Mouse (Mus musculus): ENCODE results near the gene Med8. TPM values are rescaled to one million over a fixed set of nuclear protein-coding genes. Genes with fewer than 3 reads are reported as not detected.

Med8 gene
- polyA plus RNA-seq, 1 experiment from 2014 or later: 70.6 TPM

DNA sequence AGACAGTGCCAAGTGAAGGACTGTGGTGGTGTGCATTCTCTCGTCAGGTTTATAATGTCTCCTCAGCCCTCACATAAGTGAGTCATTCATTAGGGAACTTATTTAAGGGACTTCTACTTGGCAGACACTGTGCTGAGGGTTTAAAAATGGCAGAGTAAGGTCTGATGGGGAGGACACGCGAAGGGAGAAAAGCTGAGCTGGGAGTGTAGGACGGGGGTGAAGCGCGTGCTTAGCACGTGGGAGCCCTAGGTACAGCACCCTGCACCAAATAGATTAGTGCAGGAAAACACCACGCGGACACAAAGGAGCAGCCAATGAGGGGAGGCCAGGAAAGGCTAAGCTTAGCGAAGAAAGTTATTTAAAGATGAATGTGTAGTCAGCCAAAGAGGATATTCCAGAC is 36.0 kb downstream of the Med8 start:
- H3K4me3 ChIP-seq (ENCODE audit: low read length): no peak overlapping the region
- H3K27me3 ChIP-seq (ENCODE audit: control insufficient read depth, insufficient read depth, low read length): no peaks in the 10 kb centered on the region
- no peak overlapping the region for H3K27ac ChIP-seq (ENCODE audit: low read length)
- peaks cover 6% of the 10 kb centered on the region for H3K4me1 ChIP-seq (ENCODE audit: control insufficient read depth, insufficient read depth, low read length)
- no peaks in the 10 kb centered on the region for H3K36me3 ChIP-seq (ENCODE audit: control insufficient read depth, insufficient read depth)
- ATAC-seq (replicated peaks; ENCODE audit: extremely low read depth, insufficient read depth, low FRiP score): no peak
- H3K4me2 ChIP-seq (ENCODE audit: low read depth, low read length): no peak overlapping the region
- H3K9me3 ChIP-seq (replicated peaks; ENCODE audit: control insufficient read depth, low read length): no peaks in the 10 kb centered on the region
- 77% methylated on average over 10 of the region's 10 CpGs for WGBS
- H3K9ac ChIP-seq (ENCODE audit: low read length): no peak overlapping the region

GRCm38 (mm10) chr4:118445781-118446414 is 36.8 kb downstream of the Med8 start:
- Histone ChIP-seq H3K9me3 (replicated peaks; ENCODE audit: control insufficient read depth, low read length) (no peaks in the 10 kb centered on the region), H3K4me2 (ENCODE audit: low read depth, low read length) (peak overlapping the region; percentile 60), H3K27ac (ENCODE audit: low read length) (no peak overlapping the region), H3K36me3 (ENCODE audit: control insufficient read depth, insufficient read depth) (no peaks in the 10 kb centered on the region), H3K4me1 (ENCODE audit: control insufficient read depth, insufficient read depth, low read length) (peaks cover 6% of the 10 kb centered on the region), H3K27me3 (ENCODE audit: control insufficient read depth, insufficient read depth, low read length) (no peaks in the 10 kb centered on the region), H3K9ac (ENCODE audit: low read length) (peak overlapping the region; percentile 26), H3K4me3 (ENCODE audit: low read length) (peak overlapping the region; percentile 31)
- peak; percentile 73 for ATAC-seq (replicated peaks; ENCODE audit: extremely low read depth, insufficient read depth, low FRiP score)
- WGBS: 17% methylated on average over 18 of the region's 18 CpGs

GRCm38 (mm10) chr4:118446415-118447153 is 37.4 kb downstream of the Med8 start:
- 33% methylated on average over 24 of the region's 24 CpGs for WGBS
- peak overlapping the region; percentile 26 for H3K9ac ChIP-seq (ENCODE audit: low read length)

GRCm38 (mm10) chr4:118457345-118457975 is 48.3 kb downstream of the Med8 start, which contains the start of gene Mpl:
Gene Mpl, minus strand, starts transcription at chr4:118457513.
- no peak for ATAC-seq (replicated peaks; ENCODE audit: extremely low read depth, insufficient read depth, low FRiP score)
- Histone ChIP-seq H3K4me1 (ENCODE audit: control insufficient read depth, insufficient read depth, low read length) (no peaks in the 10 kb centered on the region), H3K27me3 (ENCODE audit: control insufficient read depth, insufficient read depth, low read length) (no peaks in the 10 kb centered on the region), H3K36me3 (ENCODE audit: control insufficient read depth, insufficient read depth) (no peaks in the 10 kb centered on the region), H3K4me3 (ENCODE audit: low read length) (no peak within 1 kb of the TSS), H3K9ac (ENCODE audit: low read length) (no peak within 1 kb of the TSS), H3K9me3 (replicated peaks; ENCODE audit: control insufficient read depth, low read length) (no peaks in the 10 kb centered on the region), H3K4me2 (ENCODE audit: low read depth, low read length) (no peak within 1 kb of the TSS), H3K27ac (ENCODE audit: low read length) (no peak within 1 kb of the TSS)
- WGBS: 64% methylated on average over 9 of the region's 9 CpGs

More at GRCm38 (mm10) chr4:118446415-118447153, 37.4 kb downstream of the Med8 start:
- no peak for ATAC-seq (replicated peaks; ENCODE audit: extremely low read depth, insufficient read depth, low FRiP score)
- peak overlapping the region; percentile 60 for H3K4me2 ChIP-seq (ENCODE audit: low read depth, low read length)
- H3K4me3 ChIP-seq (ENCODE audit: low read length): peak overlapping the region; percentile 31
- no peaks in the 10 kb centered on the region for H3K9me3 ChIP-seq (replicated peaks; ENCODE audit: control insufficient read depth, low read length)
- no peaks in the 10 kb centered on the region for H3K36me3 ChIP-seq (ENCODE audit: control insufficient read depth, insufficient read depth)
- H3K4me1 ChIP-seq (ENCODE audit: control insufficient read depth, insufficient read depth, low read length): peaks cover 6% of the 10 kb centered on the region
- no peak overlapping the region for H3K27ac ChIP-seq (ENCODE audit: low read length)
- no peaks in the 10 kb centered on the region for H3K27me3 ChIP-seq (ENCODE audit: control insufficient read depth, insufficient read depth, low read length)

DNA sequence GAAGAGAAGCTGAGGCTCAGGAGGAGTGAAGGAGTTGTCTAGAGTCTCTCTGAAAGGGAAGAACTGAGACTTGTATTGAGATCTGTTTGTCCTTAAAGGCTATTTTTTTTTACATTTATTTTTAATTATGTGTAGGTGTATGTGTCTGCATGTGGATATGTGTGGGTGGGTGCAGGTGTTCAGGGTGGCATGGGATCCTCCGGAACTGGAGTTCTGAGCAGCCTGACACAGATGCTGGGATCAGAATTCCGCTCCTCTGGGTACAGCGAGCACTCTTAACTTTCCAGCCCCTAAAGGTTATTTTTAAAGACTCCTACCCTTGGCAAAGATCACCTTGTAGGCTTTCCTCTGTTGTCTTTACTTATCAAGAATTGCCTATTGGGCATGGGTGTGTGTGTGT is 55.8 kb downstream of the Med8 start:
- Histone ChIP-seq H3K36me3 (ENCODE audit: control insufficient read depth, insufficient read depth) (no peaks in the 10 kb centered on the region), H3K9me3 (replicated peaks; ENCODE audit: control insufficient read depth, low read length) (0 out of 2 replicates have a peak, but pooled peaks cover 4% of the 10 kb centered on the region), H3K4me2 (ENCODE audit: low read depth, low read length) (no peak overlapping the region), H3K9ac (ENCODE audit: low read length) (no peak overlapping the region), H3K4me3 (ENCODE audit: low read length) (no peak overlapping the region), H3K27ac (ENCODE audit: low read length) (no peak overlapping the region), H3K27me3 (ENCODE audit: control insufficient read depth, insufficient read depth, low read length) (no peaks in the 10 kb centered on the region), H3K4me1 (ENCODE audit: control insufficient read depth, insufficient read depth, low read length) (no peaks in the 10 kb centered on the region)
- ATAC-seq (replicated peaks; ENCODE audit: extremely low read depth, insufficient read depth, low FRiP score): no peak
- 76% methylated on average over 3 of the region's 3 CpGs for WGBS

Other genes with a start within 250 kb of the Med8 start
- gene Kdm4a, start 229.3 kb upstream of the Med8 start, polyA plus RNA-seq (2015; fragmentation: Nextera tagmentation; extraction: Ambion mirVana): 19.0 and 19.4 TPM in 2 replicates
- 22.9 and 27.7 TPM in 2 replicates for gene Ptprf, start 117.9 kb upstream of the Med8 start, polyA plus RNA-seq (2015; fragmentation: Nextera tagmentation; extraction: Ambion mirVana)
- gene Szt2, start 64 bp upstream of the Med8 start, polyA plus RNA-seq (2015; fragmentation: Nextera tagmentation; extraction: Ambion mirVana): 5.3 and 5.5 TPM in 2 replicates
- 66.5 and 69.4 TPM in 2 replicates for gene Elovl1, start 18.8 kb downstream of the Med8 start, polyA plus RNA-seq (2015; fragmentation: Nextera tagmentation; extraction: Ambion mirVana)
- 189 and 195 TPM in 2 replicates for gene Cdc20, start 28.0 kb downstream of the Med8 start, polyA plus RNA-seq (2015; fragmentation: Nextera tagmentation; extraction: Ambion mirVana)
- gene Mpl, start 48.2 kb downstream of the Med8 start, polyA plus RNA-seq (2015; fragmentation: Nextera tagmentation; extraction: Ambion mirVana): 0.88 and 1.2 TPM in 2 replicates
- 52.1 and 60.8 TPM in 2 replicates for gene Tie1, start 80.7 kb downstream of the Med8 start, polyA plus RNA-seq (2015; fragmentation: Nextera tagmentation; extraction: Ambion mirVana)
- 1.4 and 1.8 TPM in 2 replicates for gene 2610528J11Rik, start 117.7 kb downstream of the Med8 start, polyA plus RNA-seq (2015; fragmentation: Nextera tagmentation; extraction: Ambion mirVana)
- 0.80 and 0.95 TPM in 2 replicates for gene Tmem125, start 134.7 kb downstream of the Med8 start, polyA plus RNA-seq (2015; fragmentation: Nextera tagmentation; extraction: Ambion mirVana)
- gene Cfap57, start 211.4 kb downstream of the Med8 start, polyA plus RNA-seq (2015; fragmentation: Nextera tagmentation; extraction: Ambion mirVana): 0.33 and 0.54 TPM in 2 replicates
- gene Ebna1bp2, start 211.5 kb downstream of the Med8 start, polyA plus RNA-seq (2015; fragmentation: Nextera tagmentation; extraction: Ambion mirVana): 70.7 and 105 TPM in 2 replicates
- gene Olfr62, start 249.6 kb downstream of the Med8 start, polyA plus RNA-seq (2015; fragmentation: Nextera tagmentation; extraction: Ambion mirVana): not detected in 2 replicates